Mouse (Mus musculus) Patski (cell line): ENCODE measurements around the gene Rab12. TPM values are rescaled to one million over a fixed set of nuclear protein-coding genes. Genes with fewer than 3 reads are reported as not detected.

Experiments
- ATAC-seq: fragments of 100-300 bp; one replicate; pipeline ENCODE4 v1.8.0; 2021
- CTCF ChIA-PET: fragments of 350-600 bp; sonication (Branson Sonifier 250); formaldehyde crosslinking; loops from one replicate; lab custom pipeline; 2022; ENCODE audit warnings: inconsistent platforms; lab: Charles Lee
- POLR2A ChIA-PET: fragments of 350-600 bp; sonication (Branson Sonifier 250); formaldehyde crosslinking; loops from one replicate; lab custom pipeline; 2022; ENCODE audit warnings: antibody characterized with exemption, inconsistent platforms; lab: Charles Lee
- DNase-seq: peaks from one replicate; pipeline ENCODE4 v3.0.0-alpha.2; 2011; ENCODE audit warnings: low read depth, low spot score
- H3K27me3 ChIP-seq: fragments of 371-371 bp; one replicate; pipeline ENCODE4 v1.5.1; 2021
- CTCF ChIP-seq: fragments of 100-300 bp; IDR thresholded peaks from one replicate; pipeline ENCODE4 v1.5.1; 2021
- in situ Hi-C: fragments of 300-500 bp; cut with MboI; formaldehyde crosslinking; loops from 3 replicates; pipeline ENCODE4 v1.11.1; 2018; ENCODE audit warnings: low pct_unique_long_range_greater_than_20kb, mixed read lengths
- polyA plus RNA-seq: library from polyadenylated mRNA; unstranded; gene quantifications from one replicate; pipeline ENCODE4 v1.2.3, GENCODE M21; 2021

Rab12 gene
- polyA plus RNA-seq, 1 experiment from 2014 or later = 79.8 TPM

- no peak for DNase-seq
- TF ChIP-seq CTCF = no peak
- no peaks in the 10 kb centered on the region for H3K27me3 ChIP-seq
- ChIA-PET CTCF (interaction anchor here (0.8 to 1.7 kb wide), 7 partner anchors 54 to 237 kb away, joined by 3 to 5 read pairs (median 3); no protein-coding TSS in a partner anchor), POLR2A (interaction anchor here (1.2 to 1.4 kb wide), 2 partner anchors 38 to 110 kb away, joined by 3 read pairs; no protein-coding TSS in a partner anchor)
- peak; percentile 56 for ATAC-seq
- in situ Hi-C loops = loop anchor here (5.0 kb wide), 1 partner anchor 97 kb away; no protein-coding TSS in a partner anchor
These were observed 69.8 kb downstream of the Rab12 start, which contains the start of gene Mtcl1 for GRCm38 (mm10) chr17:66449460-66450341. Mtcl1 (minus strand) TSS chr17:66449750.

- CTCF ChIA-PET = interaction anchor here (1.0 to 1.7 kb wide), 6 partner anchors 12 to 211 kb away, joined by 3 to 4 read pairs (median 3); no protein-coding TSS in a partner anchor
- no peaks in the 10 kb centered on the region for H3K27me3 ChIP-seq
- TF ChIP-seq CTCF = peak; percentile 98
- in situ Hi-C loops = loop anchor here (5.0 kb wide), 1 partner anchor 96 kb away; no protein-coding TSS in a partner anchor
- peak; percentile 45 for ATAC-seq
- POLR2A ChIA-PET = interaction anchor here (0.5 to 1.4 kb wide), 4 partner anchors 37 to 151 kb away, joined by 3 to 4 read pairs (median 3); no protein-coding TSS in a partner anchor
- no peak for DNase-seq
These were observed 70.8 kb downstream of the Rab12 start for GRCm38 (mm10) chr17:66448421-66449405.

DNA sequence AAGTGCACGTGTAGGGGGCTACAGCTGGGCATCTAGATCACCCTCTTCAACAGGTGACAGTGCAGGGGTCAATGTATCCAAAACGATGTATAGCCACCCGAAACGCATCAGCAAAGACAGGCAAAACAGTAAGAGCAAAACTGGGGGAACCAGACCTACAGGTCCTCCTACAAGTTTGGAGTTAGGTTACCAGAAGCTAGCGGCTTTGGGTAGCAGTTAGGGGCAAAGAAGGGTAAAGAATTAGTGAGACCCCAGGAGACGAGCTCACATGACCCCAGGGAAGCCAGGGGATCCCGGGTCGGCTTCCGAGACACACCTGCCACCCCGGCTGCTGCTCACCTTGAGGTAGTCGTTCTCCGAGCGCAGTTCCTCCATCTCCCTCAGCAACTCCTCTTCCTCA, 71.6 kb downstream of the Rab12 start:
- in situ Hi-C loops = loop anchor here (5.0 kb wide), 1 partner anchor 96 kb away; no protein-coding TSS in a partner anchor
- ChIA-PET POLR2A (interaction anchor here (0.5 to 1.4 kb wide), 4 partner anchors 36 to 150 kb away, joined by 3 to 4 read pairs (median 3); no protein-coding TSS in a partner anchor), CTCF (interaction anchor here (1.0 kb wide), 3 partner anchors 11 to 105 kb away, joined by 3 to 4 read pairs (median 3); no protein-coding TSS in a partner anchor)
- TF ChIP-seq CTCF = no peak
- no peaks in the 10 kb centered on the region for H3K27me3 ChIP-seq
- DNase-seq (no peak), ATAC-seq (no peak)

DNA sequence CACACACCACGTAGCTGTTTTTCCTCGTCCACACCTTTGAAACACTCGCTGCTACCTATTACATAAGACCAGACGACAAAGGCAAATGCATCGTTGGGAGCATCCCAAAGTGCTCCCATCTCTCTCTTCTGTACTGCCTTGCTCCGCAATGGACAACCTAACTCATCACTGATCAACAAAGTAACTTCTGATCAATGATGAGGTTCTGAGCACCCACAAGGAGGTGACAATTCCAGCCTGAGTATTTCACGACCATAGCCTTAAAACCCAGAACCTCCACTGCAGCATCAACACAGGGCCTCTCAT, 72.6 kb downstream of the Rab12 start:
- DNase-seq = no peak
- H3K27me3 ChIP-seq = no peaks in the 10 kb centered on the region
- ChIA-PET POLR2A (no interaction called here), CTCF (interaction anchor here (0.9 kb wide), 1 partner anchor 32 kb away, joined by 3 read pairs; no protein-coding TSS in a partner anchor)
- ATAC-seq = no peak
- in situ Hi-C loops = loop anchor here (5.0 kb wide), 1 partner anchor 95 kb away; no protein-coding TSS in a partner anchor
- no peak for TF ChIP-seq CTCF

GRCm38 (mm10) chr17:66446196-66447006, 73.1 kb downstream of the Rab12 start:
- in situ Hi-C loops = loop anchor here (5.0 kb wide), 1 partner anchor 94 kb away; no protein-coding TSS in a partner anchor
- ATAC-seq = no peak
- ChIA-PET CTCF (interaction anchor here (0.9 kb wide), 1 partner anchor 33 kb away, joined by 3 read pairs; no protein-coding TSS in a partner anchor), POLR2A (interaction anchor here (0.6 kb wide), 1 partner anchor 153 kb away, joined by 5 read pairs; no protein-coding TSS in a partner anchor)
- no peak for DNase-seq
- H3K27me3 ChIP-seq = no peaks in the 10 kb centered on the region
- no peak for TF ChIP-seq CTCF

Other genes starting within 250 kb of the Rab12 start
- gene Mtcl1, start 70.0 kb downstream of the Rab12 start, polyA plus RNA-seq = 17.5 TPM
- gene Themis3, start 74.9 kb upstream of the Rab12 start, polyA plus RNA-seq = not detected